Mouse (Mus musculus) heart, embryonic 15.5 days (tissue): Measurements from ENCODE around the gene Gm3468. TPM values are rescaled to one million over a fixed set of nuclear protein-coding genes. Genes with fewer than 3 reads are reported as not detected.
A peak's percentile ranks its signal among the peaks of the same experiment; 100 is the strongest.
"Not testable (repeated sequence)": the region's sequence is repeated elsewhere in the genome, so short reads cannot be mapped to it uniquely, and the experiment has no call there.

Experiments used
- ATAC-seq: fragments of 200-750 bp; cut with Nextera tagmentation; replicated peaks from 2 replicates; pipeline ENCODE4 v1.8.0; 2017; ENCODE audit warnings: low read depth, moderate TSS enrichment; ENCODE audit not compliant: insufficient number of reproducible peaks, insufficient read depth, low FRiP score
- H3K27ac ChIP-seq: fragments of 300-500 bp; sonication (generic); 2 replicates; pipeline ENCODE4 v1.5.1; 2015; ENCODE audit warnings: mild to moderate bottlenecking, inconsistent platforms
- H3K27me3 ChIP-seq: fragments of 300-500 bp; sonication (generic); 2 replicates; pipeline ENCODE4 v1.6.1; 2015; ENCODE audit warnings: inconsistent platforms
- H3K36me3 ChIP-seq: fragments of 300-500 bp; sonication (generic); 2 replicates; pipeline ENCODE4 v1.6.1; 2015; ENCODE audit warnings: mild to moderate bottlenecking, inconsistent platforms
- H3K4me1 ChIP-seq: fragments of 300-500 bp; sonication (generic); replicated peaks from 2 replicates; pipeline ENCODE4 v1.6.1; 2015; ENCODE audit warnings: inconsistent platforms
- H3K4me2 ChIP-seq: fragments of 300-500 bp; sonication (generic); 2 replicates; pipeline ENCODE4 v1.6.1; 2015; ENCODE audit warnings: inconsistent platforms, mild to moderate bottlenecking, moderate library complexity
- H3K4me3 ChIP-seq: fragments of 300-500 bp; sonication (generic); 2 replicates; pipeline ENCODE4 v1.5.1; 2015; ENCODE audit warnings: mild to moderate bottlenecking, inconsistent platforms
- H3K9ac ChIP-seq: fragments of 300-500 bp; sonication (generic); 2 replicates; pipeline ENCODE4 v1.6.1; 2015; ENCODE audit warnings: mild to moderate bottlenecking, inconsistent platforms
- H3K9me3 ChIP-seq: fragments of 300-500 bp; sonication (generic); replicated peaks from 2 replicates; pipeline ENCODE4 v1.6.1; 2016; ENCODE audit warnings: inconsistent platforms
- WGBS: fragments of 180-500 bp; shearing (Covaris S2); methylation state at CpG from one replicate; pipeline ENCODE4 v1.1.7; 2015; ENCODE audit warnings: mixed read lengths; 5-methylcytosine and 5-hydroxymethylcytosine counted together
- polyA plus RNA-seq: library from polyadenylated mRNA; unstranded; fragments of >200 nt; fragmentation: Nextera tagmentation; extraction: Ambion mirVana; gene quantifications from 2 replicates; pipeline ENCODE4 v1.2.1, GENCODE M21; 2015

Gm3468 gene
- 2.1 and 2.3 TPM in 2 replicates for polyA plus RNA-seq

DNA sequence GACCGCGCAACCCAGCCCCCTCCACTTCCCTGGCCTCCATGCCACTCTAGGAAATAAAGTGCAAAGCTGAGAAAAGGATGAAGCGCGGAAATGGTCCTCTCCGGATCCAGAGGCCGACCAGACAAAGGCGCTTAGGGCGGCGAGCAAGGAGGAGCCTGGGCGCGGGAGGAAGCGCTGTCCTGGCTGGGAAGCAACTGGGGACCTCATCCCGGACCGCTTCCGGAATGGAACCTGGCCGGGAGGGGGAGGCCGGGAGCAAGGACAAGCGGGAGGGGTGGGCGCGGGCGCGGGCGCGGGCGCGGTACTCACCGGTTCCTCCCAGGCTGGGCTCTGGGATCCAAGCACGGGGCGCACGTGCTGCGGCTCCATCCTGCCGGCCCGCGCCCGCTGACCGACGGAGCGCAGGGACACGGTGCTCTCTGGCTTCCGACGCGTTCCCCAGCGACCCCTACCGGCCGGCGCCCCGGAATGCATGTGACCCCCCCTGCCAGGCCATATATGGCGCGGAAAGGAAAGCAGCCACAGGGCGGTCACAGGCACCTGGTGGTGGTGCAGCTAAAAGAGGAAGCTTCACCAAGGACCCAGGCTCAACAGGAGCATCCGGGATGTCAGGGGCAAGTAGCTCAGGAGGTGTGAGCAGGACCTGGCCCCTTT is at the start of gene Gm3468:
Gene Gm3468 (minus strand): TSS at position 394 of the 654 bp plus-strand sequence.
- H3K27me3 ChIP-seq, H3K36me3 ChIP-seq, H3K9ac ChIP-seq, H3K9me3 ChIP-seq, H3K4me1 ChIP-seq: not testable (repeated sequence)
- Histone ChIP-seq H3K4me2 (peak within 1 kb of the TSS; percentile 61), H3K27ac (0 out of 2 replicates have a peak within 1 kb of the TSS, but pooled peaks have one; percentile 9), H3K4me3 (peak within 1 kb of the TSS; percentile 47)
- peak; percentile 79; the same call in 1 of the 2 replicates for ATAC-seq
- WGBS, result under 1% methylated on average over 29 of the region's 51 CpGs

DNA sequence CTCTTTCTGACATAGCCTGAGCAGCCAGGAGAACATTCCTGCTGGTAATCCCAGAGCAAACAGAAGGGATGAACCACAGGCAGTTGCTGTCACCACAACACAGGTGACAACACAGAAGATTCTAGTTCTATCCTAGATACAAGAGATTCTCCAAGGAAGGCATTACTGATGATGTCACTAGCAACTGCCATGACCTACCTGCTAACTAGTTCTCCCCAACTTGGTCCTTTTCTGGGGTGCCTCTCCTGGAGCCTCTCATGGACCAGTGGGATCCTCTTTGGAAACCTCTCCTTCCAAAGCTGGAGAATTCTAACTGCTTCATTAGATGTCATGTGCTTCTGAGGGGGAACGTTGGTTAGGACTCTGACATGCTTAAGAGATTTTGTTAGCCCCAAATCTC is 17.2 kb upstream of the Gm3468 start, which contains the start of gene Gm3476:
Gene Gm3476 (minus strand): TSS at position 101 of the 400 bp plus-strand sequence.
- not testable (repeated sequence) for H3K27ac ChIP-seq, H3K27me3 ChIP-seq, H3K9ac ChIP-seq, H3K36me3 ChIP-seq, H3K9me3 ChIP-seq, H3K4me3 ChIP-seq, H3K4me1 ChIP-seq, ATAC-seq, H3K4me2 ChIP-seq
- no CpG with 5 or more reads among the region's 1 CpGs for WGBS

GRCm38 (mm10) chr14:6107500-6107899 is 965 bp downstream of the Gm3468 start:
- WGBS, result 9% methylated on average over 9 of the region's 9 CpGs

DNA sequence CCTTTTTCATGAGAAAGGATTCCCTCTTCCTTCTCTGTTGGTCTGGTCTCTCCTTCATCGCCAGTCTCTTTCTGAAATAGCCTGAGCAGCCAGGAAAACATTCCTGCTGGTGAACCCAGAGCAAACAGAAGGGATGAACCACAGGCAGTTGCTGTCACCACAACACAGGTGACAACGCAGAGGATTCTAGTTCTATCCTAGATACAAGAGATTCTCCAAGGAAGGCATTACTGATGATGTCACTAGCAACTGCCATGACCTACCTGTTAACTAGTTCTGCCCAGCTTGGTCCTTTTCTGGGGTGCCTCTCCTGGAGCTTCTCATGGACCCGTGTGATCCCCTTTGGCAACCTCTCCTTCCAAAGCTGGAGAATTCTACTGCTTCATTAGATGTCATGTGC is 14.6 kb downstream of the Gm3468 start, which contains the start of gene Gm8206:
Gene Gm8206 (minus strand): TSS at position 101 of the 400 bp plus-strand sequence.
- not testable (repeated sequence) for H3K9ac ChIP-seq, ATAC-seq, H3K27ac ChIP-seq, H3K36me3 ChIP-seq, H3K4me2 ChIP-seq, H3K27me3 ChIP-seq, H3K4me1 ChIP-seq, H3K9me3 ChIP-seq, H3K4me3 ChIP-seq
- 78% methylated on average over 2 of the region's 3 CpGs for WGBS

More at GRCm38 (mm10) chr14:6107500-6107899, 965 bp downstream of the Gm3468 start:
- H3K27me3 ChIP-seq, H3K9me3 ChIP-seq, ATAC-seq, H3K4me1 ChIP-seq, H3K27ac ChIP-seq, H3K36me3 ChIP-seq, H3K9ac ChIP-seq: not testable (repeated sequence)
- peak overlapping the region; percentile 61 for H3K4me2 ChIP-seq
- H3K4me3 ChIP-seq, result peak overlapping the region; percentile 47

DNA sequence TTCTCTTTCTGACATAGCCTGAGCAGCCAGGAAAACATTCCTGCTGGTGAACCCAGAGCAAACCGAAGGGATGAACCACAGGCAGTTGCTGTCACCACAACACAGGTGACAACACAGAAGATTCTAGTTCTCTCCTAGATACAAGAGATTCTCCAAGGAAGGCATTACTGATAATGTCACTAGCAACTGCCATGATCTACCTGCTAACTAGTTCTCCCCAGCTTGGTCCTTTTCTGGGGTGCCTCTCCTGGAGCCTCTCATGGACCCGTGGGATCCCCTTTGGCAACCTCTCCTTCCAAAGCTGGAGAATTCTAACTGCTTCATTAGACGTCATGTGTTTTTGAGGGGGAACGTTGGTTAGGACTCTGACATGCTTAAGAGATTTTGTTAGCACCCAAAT is 50.3 kb downstream of the Gm3468 start, which contains the start of gene Gm6337:
Gene Gm6337 (minus strand): TSS at position 101 of the 400 bp plus-strand sequence.
- 75% methylated on average over 3 of the region's 4 CpGs for WGBS

More for the DNA sequence above, 50.3 kb downstream of the Gm3468 start, which contains the start of gene Gm6337:
- H3K4me1 ChIP-seq, H3K27ac ChIP-seq, ATAC-seq, H3K9ac ChIP-seq, H3K9me3 ChIP-seq, H3K36me3 ChIP-seq, H3K27me3 ChIP-seq, H3K4me2 ChIP-seq, H3K4me3 ChIP-seq: not testable (repeated sequence)

Other genes starting within 250 kb of the Gm3468 start
- gene Gm8237, start 228.3 kb downstream of the Gm3468 start, polyA plus RNA-seq, result 0.06 and 0.08 TPM in 2 replicates
- 0.37 and 0.38 TPM in 2 replicates for gene Gm3248, start 146.9 kb downstream of the Gm3468 start, polyA plus RNA-seq
- gene Gm3453, start 129.5 kb downstream of the Gm3468 start, polyA plus RNA-seq, result not detected in 2 replicates
- gene Gm6337, start 50.4 kb downstream of the Gm3468 start, polyA plus RNA-seq, result 0.08 TPM in 1 of 2 replicates, not detected in the other
- 0.57 and 0.68 TPM in 2 replicates for gene Gm8206, start 14.7 kb downstream of the Gm3468 start, polyA plus RNA-seq
- gene Gm3476, start 17.1 kb upstream of the Gm3468 start, polyA plus RNA-seq, result not detected in 2 replicates
- gene Gm21560, start 110.6 kb upstream of the Gm3468 start, polyA plus RNA-seq, result not detected in 2 replicates
- 2.6 and 2.7 TPM in 2 replicates for gene Gm3411, start 178.6 kb upstream of the Gm3468 start, polyA plus RNA-seq
- gene Gm21103, start 196.2 kb upstream of the Gm3468 start, polyA plus RNA-seq, result 0.21 and 0.22 TPM in 2 replicates
- gene Gm3618, start 235.0 kb upstream of the Gm3468 start, polyA plus RNA-seq, result not detected in 2 replicates